Mouse (Mus musculus): Measurements from ENCODE around the gene Pax3. TPM values are rescaled to one million over a fixed set of nuclear protein-coding genes. Genes with fewer than 3 reads are reported as not detected.

Gene Pax3
- total RNA-seq, 2 experiments from 2014 or later, result not detected

DNA sequence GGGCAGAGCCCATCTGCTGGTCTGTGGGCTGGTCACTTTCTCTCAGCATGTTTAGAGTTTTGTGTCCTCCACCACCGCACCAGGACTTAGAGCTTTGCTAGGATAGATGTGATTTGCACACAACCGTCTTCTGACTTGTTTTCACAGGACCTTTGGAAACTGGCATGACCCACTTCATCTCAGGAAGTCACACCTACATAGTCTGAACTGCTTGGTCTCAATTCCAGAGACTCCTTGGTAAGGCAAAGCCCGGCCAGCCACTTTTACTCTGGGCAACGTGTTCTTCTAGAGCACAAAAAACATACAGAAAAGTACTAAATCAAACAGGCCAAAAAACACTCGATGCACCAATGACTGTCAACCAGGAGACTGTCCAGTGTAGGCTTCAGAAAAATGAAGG is 14.0 kb downstream of the Pax3 start:
- no peak for ATAC-seq (replicated peaks; ENCODE audit: poor library complexity)

DNA sequence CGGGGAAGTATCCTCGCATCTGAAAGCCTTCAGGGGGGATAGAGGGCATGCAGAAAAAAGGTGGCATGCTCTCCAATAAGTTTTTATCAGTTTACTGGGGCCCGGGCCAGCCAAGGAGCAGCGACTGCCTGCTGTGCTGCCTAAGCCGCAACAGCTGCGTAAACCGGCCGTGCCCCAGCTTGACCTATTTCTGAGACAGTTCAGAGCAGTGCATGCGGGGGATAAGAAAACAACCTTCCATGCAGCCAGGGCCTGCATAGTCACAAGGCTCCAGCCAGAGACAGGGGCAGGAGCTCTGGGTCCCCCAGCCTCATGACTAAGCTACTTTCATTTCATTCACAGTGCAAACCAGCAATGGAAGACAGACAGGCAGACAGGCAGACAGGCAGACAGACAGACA is 15.1 kb downstream of the Pax3 start:
- ATAC-seq (replicated peaks; ENCODE audit: poor library complexity), result no peak

- no peak for ATAC-seq (replicated peaks; ENCODE audit: poor library complexity)
Measured at GRCm38 (mm10) chr1:78172334-78172733, 24.6 kb downstream of the Pax3 start.

GRCm38 (mm10) chr1:78171671-78172070 is 25.3 kb downstream of the Pax3 start:
- no peak for ATAC-seq (replicated peaks; ENCODE audit: poor library complexity)

- ATAC-seq (replicated peaks; ENCODE audit: poor library complexity), result no peak
Measured at GRCm38 (mm10) chr1:78170771-78171170, 26.2 kb downstream of the Pax3 start.

- no peak for ATAC-seq (replicated peaks; ENCODE audit: poor library complexity)
Measured at GRCm38 (mm10) chr1:78168796-78169195, 28.1 kb downstream of the Pax3 start.

DNA sequence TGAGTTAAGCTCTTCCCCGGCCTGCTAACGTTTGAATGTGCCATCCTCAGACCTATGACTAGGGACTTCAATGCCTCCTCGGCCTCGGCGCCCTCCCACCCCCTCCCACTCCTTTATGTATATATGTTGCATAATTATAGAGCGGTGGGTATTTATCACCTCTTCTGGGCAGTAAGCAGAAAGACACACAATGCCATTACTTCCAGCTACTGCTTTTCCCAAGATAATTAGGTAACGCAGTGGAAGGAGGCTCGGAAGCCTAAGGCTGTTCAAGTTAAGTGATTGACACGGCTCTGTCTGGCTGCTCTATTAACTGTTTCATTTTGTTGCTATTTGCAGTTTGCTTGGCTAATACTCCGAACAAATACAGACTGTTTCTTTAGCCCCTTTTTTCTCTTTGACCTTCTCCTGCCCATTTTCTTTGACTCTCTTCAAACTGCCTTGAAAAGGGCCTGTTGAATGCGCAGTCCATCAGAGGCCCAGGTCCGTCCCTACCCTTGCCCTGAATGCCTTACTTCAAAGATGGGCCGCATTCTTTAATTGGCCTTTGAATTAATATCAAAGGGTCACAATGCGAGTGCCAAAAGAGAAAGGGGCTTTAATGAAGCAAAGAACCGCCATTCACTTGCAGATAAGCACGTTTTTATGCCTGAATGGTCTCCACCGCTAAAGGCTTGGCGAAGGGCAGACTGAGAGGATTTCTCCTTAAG is 29.2 kb downstream of the Pax3 start:
- no peak for ATAC-seq (replicated peaks; ENCODE audit: poor library complexity)

- no peak for ATAC-seq (replicated peaks; ENCODE audit: poor library complexity)
Measured at GRCm38 (mm10) chr1:78161745-78162144, 35.2 kb downstream of the Pax3 start.

DNA sequence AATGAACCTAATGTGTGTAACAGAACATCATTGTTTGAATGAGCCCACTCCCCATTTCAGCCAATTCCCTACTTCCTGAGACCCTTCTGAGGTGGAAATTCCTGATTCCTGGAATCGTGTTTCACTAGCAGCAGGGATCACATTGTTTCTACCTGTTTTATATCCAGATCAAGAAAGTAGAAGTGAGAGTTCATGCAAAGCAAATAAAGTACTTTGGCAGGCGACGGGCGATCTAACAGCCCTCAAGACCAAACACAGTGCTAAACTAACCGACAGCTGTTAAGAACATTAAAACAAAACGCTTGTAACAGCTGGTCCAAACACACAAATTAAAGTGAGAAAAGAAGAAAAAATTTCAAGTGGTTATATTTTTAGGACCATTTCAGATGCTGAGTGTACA is 39.0 kb downstream of the Pax3 start:
- ATAC-seq (replicated peaks; ENCODE audit: poor library complexity), result no peak

GRCm38 (mm10) chr1:78155796-78156195 is 41.1 kb downstream of the Pax3 start:
- no peak for ATAC-seq (replicated peaks; ENCODE audit: poor library complexity)

GRCm38 (mm10) chr1:78148011-78148623 is 48.8 kb downstream of the Pax3 start:
- no peak for ATAC-seq (replicated peaks; ENCODE audit: poor library complexity)

- no peak for ATAC-seq (replicated peaks; ENCODE audit: poor library complexity)
Measured at GRCm38 (mm10) chr1:78143403-78143802, 53.5 kb downstream of the Pax3 start.

GRCm38 (mm10) chr1:78142912-78143311 is 54.0 kb downstream of the Pax3 start:
- ATAC-seq (replicated peaks; ENCODE audit: poor library complexity), result no peak

GRCm38 (mm10) chr1:78141741-78142501 is 55.0 kb downstream of the Pax3 start:
- no peak for ATAC-seq (replicated peaks; ENCODE audit: poor library complexity)

GRCm38 (mm10) chr1:78141314-78141713 is 55.6 kb downstream of the Pax3 start:
- no peak for ATAC-seq (replicated peaks; ENCODE audit: poor library complexity)

DNA sequence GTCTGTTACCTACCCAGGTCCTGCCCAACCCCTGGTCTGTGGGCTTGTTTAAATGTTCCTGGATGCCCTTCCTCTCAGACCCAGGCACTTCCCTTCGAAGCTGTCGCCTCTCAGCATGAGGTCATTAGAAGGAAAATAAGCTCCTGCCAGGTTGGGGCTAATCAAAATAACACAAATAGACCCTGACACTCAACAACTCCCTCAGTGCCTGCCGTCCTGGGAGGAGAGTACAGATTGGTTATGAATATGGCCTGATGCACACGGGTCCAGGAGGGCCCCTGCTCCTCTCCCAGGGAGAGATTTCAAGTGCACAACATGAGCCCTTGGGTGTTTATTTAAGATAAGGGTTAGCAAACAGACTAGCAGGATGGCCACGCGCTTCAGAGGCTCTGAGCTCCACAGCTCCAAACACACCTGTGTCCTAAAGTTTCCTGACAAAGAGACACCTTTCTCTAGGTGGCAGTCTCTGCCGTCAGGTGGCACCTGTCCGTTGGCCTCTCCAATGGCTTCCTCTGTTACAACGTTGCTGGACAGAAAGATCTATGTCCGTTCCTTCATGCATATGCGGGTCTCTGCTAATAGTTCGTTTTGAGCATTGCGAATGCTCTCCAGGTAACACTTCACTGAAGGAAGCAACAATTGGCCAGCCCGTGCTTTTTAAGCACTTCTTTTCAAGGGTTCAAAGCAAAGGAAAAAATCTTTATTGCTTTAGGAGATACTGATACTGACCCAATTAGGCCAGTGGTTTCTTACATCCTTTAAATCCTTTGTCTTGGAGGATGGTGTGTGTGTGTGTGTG is 56.2 kb downstream of the Pax3 start:
- no peak for ATAC-seq (replicated peaks; ENCODE audit: poor library complexity)

DNA sequence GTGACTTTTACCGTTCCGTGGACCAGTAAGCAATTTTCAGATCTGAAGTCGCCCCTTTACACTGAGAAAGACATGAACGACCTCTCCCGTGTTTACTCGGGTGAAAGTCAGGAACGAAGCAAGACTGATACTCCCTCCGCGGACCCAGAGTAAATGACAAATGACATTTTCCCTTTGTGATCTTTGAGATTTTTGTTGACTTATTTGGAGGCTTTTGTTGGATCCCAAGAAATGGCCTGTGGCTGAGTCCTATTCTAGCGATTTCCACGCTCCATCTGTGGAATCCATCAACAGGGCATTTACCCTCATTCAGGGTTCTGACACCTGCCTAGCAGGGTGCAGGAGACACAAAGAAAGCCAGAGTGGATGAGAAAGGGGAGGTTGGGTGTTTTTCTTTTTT is 57.6 kb downstream of the Pax3 start:
- ATAC-seq (replicated peaks; ENCODE audit: poor library complexity), result no peak

DNA sequence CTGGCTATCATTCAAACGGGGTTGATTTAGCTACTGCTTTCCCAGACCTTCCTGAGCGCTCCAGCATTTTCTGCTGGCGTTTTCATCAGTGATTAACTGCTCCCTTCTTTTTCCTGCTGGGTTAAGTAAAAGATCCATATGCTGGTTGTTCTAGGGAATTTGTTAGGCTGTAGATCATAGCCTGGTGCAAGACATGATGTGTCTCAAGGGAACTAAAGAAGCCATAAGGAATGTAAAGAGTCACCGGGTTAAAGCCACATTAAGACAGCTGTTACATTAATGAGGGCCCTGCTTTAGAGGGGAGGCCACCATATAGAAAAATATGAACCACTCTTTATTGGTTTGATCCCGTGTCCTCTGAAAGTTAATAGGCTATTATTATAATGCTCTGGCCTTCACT is 67.7 kb downstream of the Pax3 start:
- ATAC-seq (replicated peaks; ENCODE audit: poor library complexity), result no peak

- no peak for ATAC-seq (replicated peaks; ENCODE audit: poor library complexity)
Measured at GRCm38 (mm10) chr1:78119899-78120560, 76.9 kb downstream of the Pax3 start.

- ATAC-seq (replicated peaks; ENCODE audit: poor library complexity), result no peak
Measured at GRCm38 (mm10) chr1:78116046-78116445, 80.9 kb downstream of the Pax3 start.

GRCm38 (mm10) chr1:78110311-78110710 is 86.6 kb downstream of the Pax3 start:
- ATAC-seq (replicated peaks; ENCODE audit: poor library complexity), result no peak

All from megakaryocyte progenitor cell, adult 5-6 weeks (primary cell).